Mouse (Mus musculus) heart, embryonic 11.5 days (tissue): ENCODE data around the gene Ptprm. TPM values are rescaled to one million over a fixed set of nuclear protein-coding genes. Genes with fewer than 3 reads are reported as not detected.

Source experiments
- ATAC-seq: fragments of 200-750 bp; cut with Nextera tagmentation; replicated peaks from 2 replicates; pipeline ENCODE4 v1.8.0; 2017; ENCODE audit warnings: moderate library complexity; ENCODE audit not compliant: insufficient number of reproducible peaks, low FRiP score, low TSS enrichment
- H3K27ac ChIP-seq: fragments of 300-500 bp; sonication (generic); 2 replicates; pipeline ENCODE4 v1.5.1; 2014; ENCODE audit warnings: mild to moderate bottlenecking, low read depth, low read length
- H3K27me3 ChIP-seq: fragments of 300-500 bp; sonication (generic); 2 replicates; pipeline ENCODE4 v1.6.1; 2014; ENCODE audit warnings: mild to moderate bottlenecking, low read length, mixed read lengths; ENCODE audit not compliant: control insufficient read depth, insufficient read depth
- H3K36me3 ChIP-seq: fragments of 300-500 bp; sonication (generic); 2 replicates; pipeline ENCODE4 v1.6.1; 2014; ENCODE audit warnings: mild to moderate bottlenecking, low read length, moderate library complexity, mixed read lengths; ENCODE audit not compliant: control insufficient read depth, insufficient read depth
- H3K4me1 ChIP-seq: fragments of 300-500 bp; sonication (generic); 2 replicates; pipeline ENCODE4 v1.6.1; 2014; ENCODE audit warnings: low read length; ENCODE audit not compliant: control insufficient read depth, insufficient read depth
- H3K4me2 ChIP-seq: fragments of 300-500 bp; sonication (generic); 2 replicates; pipeline ENCODE4 v1.6.1; 2014; ENCODE audit warnings: mild to moderate bottlenecking, moderate library complexity
- H3K4me3 ChIP-seq: fragments of 300-500 bp; sonication (generic); 2 replicates; pipeline ENCODE4 v1.5.1; 2014; ENCODE audit warnings: low read depth, low read length
- H3K9ac ChIP-seq: fragments of 300-500 bp; sonication (generic); 2 replicates; pipeline ENCODE4 v1.6.1; 2014; ENCODE audit warnings: mild to moderate bottlenecking, low read depth, low read length, moderate library complexity
- H3K9me3 ChIP-seq: fragments of 300-500 bp; sonication (generic); replicated peaks from 2 replicates; pipeline ENCODE4 v1.6.1; 2016; ENCODE audit warnings: low read length; ENCODE audit not compliant: control insufficient read depth
- WGBS: fragments of 180-500 bp; shearing (Covaris S2); extraction: QIAGEN DNeasy Blood & Tissue Kit; methylation state at CpG from one replicate; pipeline ENCODE4 v1.1.7; 2014; ENCODE audit not compliant: insufficient replicate concordance; 5-methylcytosine and 5-hydroxymethylcytosine counted together
- polyA plus RNA-seq: library from polyadenylated mRNA; unstranded; fragments of >200 nt; fragmentation: Nextera tagmentation; extraction: Ambion mirVana; gene quantifications from 2 replicates; pipeline ENCODE4 v1.2.1, GENCODE M21; 2014

Ptprm gene
- polyA plus RNA-seq, 1 experiment from 2014 or later, result 15.9 TPM

DNA sequence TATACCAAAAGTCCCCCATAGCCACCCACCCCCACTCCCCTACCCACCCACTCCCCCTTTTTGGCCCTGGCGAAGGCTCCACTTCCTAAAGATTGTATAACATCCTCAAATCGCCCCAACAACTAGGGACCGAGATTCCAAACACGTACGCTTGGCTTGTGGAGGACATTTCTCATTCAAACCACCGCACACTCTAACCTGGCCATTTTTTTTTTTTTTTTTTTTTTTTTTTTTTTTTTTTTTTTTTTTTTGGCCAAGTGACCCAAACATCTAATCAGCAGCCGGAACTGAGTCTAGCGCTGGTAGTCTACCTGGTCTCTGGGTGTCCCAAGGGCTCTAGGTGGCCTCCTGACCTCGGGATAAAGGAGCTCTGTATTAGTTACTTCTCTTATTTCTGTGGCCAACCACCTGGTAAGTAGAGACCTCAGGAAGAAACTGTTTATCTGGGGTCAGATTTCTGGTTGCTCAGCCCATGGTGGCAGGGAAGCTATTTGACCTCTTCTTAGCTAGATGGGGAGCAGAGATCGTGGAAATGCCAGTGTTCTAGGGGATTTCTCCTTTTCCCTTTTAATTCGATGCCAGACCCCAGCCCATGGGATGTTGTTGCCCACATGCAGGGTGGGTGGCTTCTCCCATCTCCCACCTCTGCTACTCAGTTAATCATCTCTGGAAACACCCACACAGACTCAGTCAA lies 9.3 kb upstream of the Ptprm start:
- Histone ChIP-seq H3K36me3 (no peaks in the 10 kb centered on the region), H3K27ac (no peak overlapping the region), H3K27me3 (no peaks in the 10 kb centered on the region), H3K9me3 (no peaks in the 10 kb centered on the region), H3K4me1 (no peaks in the 10 kb centered on the region), H3K4me3 (no peak overlapping the region), H3K4me2 (no peak overlapping the region), H3K9ac (no peak overlapping the region)
- ATAC-seq, result no peak
- WGBS, result 78% methylated on average over 11 of the region's 11 CpGs

DNA sequence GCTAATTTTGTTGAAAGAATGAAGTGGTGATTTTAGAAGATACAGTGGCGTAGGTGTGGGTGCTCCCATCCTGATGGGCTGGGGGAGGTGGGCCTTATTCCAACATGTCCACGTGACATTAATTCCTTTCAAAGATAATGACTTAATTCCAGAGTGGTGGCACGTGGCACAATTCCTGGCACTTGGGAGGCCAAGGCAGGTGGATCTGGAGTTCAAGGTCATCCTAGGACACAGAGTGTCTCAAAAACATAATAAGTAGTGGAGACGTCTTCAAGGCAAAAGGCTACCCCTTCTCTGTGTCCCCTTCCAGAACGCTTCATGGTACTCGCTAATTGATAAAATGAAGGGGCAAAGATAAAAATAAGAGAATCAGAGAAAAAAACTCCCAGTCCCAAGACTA lies 7.9 kb upstream of the Ptprm start:
- Histone ChIP-seq H3K4me2 (no peak overlapping the region), H3K36me3 (no peaks in the 10 kb centered on the region), H3K4me1 (no peaks in the 10 kb centered on the region), H3K4me3 (no peak overlapping the region), H3K27ac (no peak overlapping the region), H3K9ac (no peak overlapping the region), H3K9me3 (no peaks in the 10 kb centered on the region), H3K27me3 (no peaks in the 10 kb centered on the region)
- no peak for ATAC-seq
- 77% methylated on average over 6 of the region's 6 CpGs for whole genome bisulfite sequencing

DNA sequence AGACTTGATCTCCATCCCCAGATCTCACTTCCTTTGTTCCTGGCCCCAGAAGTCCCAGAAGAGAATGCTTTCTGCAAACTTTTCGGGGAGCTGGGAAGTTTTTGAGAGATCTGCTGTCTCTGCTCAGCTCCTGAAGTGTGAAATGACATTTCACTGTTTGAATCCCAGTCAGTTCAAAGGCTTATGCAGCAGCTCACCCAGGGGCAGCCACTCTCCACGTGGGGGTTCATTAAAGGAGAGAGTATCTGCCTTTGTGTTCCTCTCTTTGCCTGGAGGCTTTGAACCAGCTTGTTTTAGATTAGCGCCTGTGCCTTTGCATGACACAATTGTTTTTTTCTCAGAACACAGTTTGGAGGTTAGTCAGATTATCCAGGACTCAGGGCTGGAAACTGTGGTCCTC lies 6.3 kb upstream of the Ptprm start:
- Histone ChIP-seq H3K9ac (no peak overlapping the region), H3K27ac (no peak overlapping the region), H3K36me3 (no peaks in the 10 kb centered on the region), H3K4me1 (no peaks in the 10 kb centered on the region), H3K4me2 (no peak overlapping the region), H3K9me3 (no peaks in the 10 kb centered on the region), H3K27me3 (no peaks in the 10 kb centered on the region), H3K4me3 (no peak overlapping the region)
- 8% methylated on average over 3 of the region's 3 CpGs for WGBS
- ATAC-seq, result no peak

DNA sequence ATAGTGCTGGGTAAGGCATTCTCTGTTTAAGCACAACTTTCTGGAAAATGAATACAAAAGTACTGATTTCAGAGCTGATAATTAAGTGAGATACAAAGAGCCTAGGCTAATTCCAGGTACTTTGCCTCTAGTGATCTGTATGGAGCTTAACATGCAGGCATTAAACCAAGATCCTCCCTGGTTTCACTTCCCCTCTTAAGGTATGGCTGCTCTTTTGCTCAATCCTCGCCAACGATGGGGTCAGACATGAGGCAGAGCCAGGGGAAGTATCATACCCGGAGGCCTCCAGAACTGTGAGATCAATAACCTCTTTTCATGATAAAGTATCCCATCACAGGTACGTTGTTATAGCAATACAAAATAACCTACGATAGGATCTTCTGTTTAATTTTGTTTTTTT lies 5.3 kb upstream of the Ptprm start:
- Histone ChIP-seq H3K4me3 (no peak overlapping the region), H3K4me2 (no peak overlapping the region), H3K27me3 (no peaks in the 10 kb centered on the region), H3K4me1 (0 out of 2 replicates have a peak, but pooled peaks cover 2% of the 10 kb centered on the region), H3K36me3 (no peaks in the 10 kb centered on the region), H3K27ac (no peak overlapping the region), H3K9me3 (no peaks in the 10 kb centered on the region), H3K9ac (no peak overlapping the region)
- 80% methylated on average over 5 of the region's 5 CpGs for WGBS
- no peak for ATAC-seq

DNA sequence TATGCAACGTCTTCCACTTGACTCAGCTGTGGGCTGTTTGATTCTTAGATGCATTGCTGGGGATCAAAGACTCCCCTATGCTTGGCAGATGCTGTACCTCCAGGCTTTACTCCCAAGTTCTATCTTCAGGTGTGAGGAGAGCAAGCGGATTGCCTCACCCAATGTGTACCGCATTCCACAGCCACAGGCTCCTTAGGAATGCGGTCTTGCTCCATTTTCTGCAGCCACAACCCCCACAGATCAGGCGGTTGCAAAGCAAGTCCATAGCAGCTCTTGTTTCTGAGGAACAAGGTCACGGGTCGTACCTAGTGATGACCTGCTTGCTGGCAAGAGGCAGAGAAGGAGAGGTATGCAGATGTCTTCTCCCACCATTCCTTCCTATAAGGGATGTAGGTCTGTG lies 4.3 kb upstream of the Ptprm start:
- H3K9me3 ChIP-seq, result no peaks in the 10 kb centered on the region
- WGBS, result 78% methylated on average over 7 of the region's 7 CpGs
- 0 out of 2 replicates have a peak, but pooled peaks cover 2% of the 10 kb centered on the region for H3K4me1 ChIP-seq
- H3K4me3 ChIP-seq, result no peak overlapping the region
- no peak overlapping the region for H3K9ac ChIP-seq
- H3K27ac ChIP-seq, result no peak overlapping the region
- no peaks in the 10 kb centered on the region for H3K27me3 ChIP-seq
- no peak overlapping the region for H3K4me2 ChIP-seq
- no peaks in the 10 kb centered on the region for H3K36me3 ChIP-seq
- no peak for ATAC-seq

DNA sequence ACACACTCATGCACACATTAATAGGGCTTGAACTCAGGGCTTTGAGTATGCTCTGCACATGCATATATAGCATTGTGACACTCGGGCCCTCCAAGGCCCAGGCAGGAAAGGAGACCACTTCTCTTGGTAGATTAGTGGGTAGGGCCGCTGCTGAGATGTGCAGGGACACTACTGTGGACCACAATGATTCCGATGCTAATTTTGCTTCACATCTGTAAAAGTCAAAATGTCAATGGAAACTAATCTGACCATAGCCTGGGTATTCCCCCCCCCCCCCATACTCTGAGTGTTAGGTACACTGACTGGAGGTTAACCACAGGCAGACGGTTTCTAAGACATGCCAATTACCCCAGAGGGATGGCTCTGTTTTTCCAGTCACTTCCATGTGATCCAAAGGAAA lies 2.9 kb upstream of the Ptprm start:
- 0 out of 2 replicates have a peak, but pooled peaks cover 2% of the 10 kb centered on the region for H3K4me1 ChIP-seq
- WGBS, result 83% methylated on average over 4 of the region's 4 CpGs
- H3K9me3 ChIP-seq, result no peaks in the 10 kb centered on the region
- no peak for ATAC-seq
- no peaks in the 10 kb centered on the region for H3K36me3 ChIP-seq
- H3K27ac ChIP-seq, result no peak overlapping the region
- no peak overlapping the region for H3K4me2 ChIP-seq
- 0 out of 2 replicates have a peak, but pooled peaks cover 3% of the 10 kb centered on the region for H3K27me3 ChIP-seq
- no peak overlapping the region for H3K9ac ChIP-seq
- no peak overlapping the region for H3K4me3 ChIP-seq

DNA sequence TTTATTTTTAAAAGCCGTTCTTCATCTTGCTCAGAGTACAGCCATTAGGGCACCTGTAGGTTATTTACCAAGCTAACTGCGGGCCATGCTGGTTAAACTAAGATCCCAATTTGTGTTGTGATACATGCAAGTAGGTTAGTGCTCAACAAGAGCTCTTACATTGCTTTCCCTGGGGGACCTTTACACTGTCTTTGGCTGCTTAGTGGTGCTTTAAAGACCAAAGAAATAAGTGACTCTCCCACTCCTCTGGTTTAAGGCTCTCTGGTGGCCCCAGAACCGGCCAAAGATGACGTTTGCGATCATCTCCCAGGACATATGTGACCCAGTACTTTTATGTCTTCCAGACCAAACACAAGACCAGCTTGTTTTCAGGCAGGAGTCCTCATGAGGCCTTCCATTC lies 994 bp upstream of the Ptprm start:
- H3K9ac ChIP-seq, result no peak overlapping the region
- no peaks in the 10 kb centered on the region for H3K36me3 ChIP-seq
- no peaks in the 10 kb centered on the region for H3K9me3 ChIP-seq
- ATAC-seq, result no peak
- H3K4me3 ChIP-seq, result peak overlapping the region; percentile 70; the same call in 1 of the 2 replicates
- H3K27me3 ChIP-seq, result 0 out of 2 replicates have a peak, but pooled peaks cover 3% of the 10 kb centered on the region
- no peak overlapping the region for H3K27ac ChIP-seq
- 0 out of 2 replicates have a peak, but pooled peaks cover 2% of the 10 kb centered on the region for H3K4me1 ChIP-seq
- peak overlapping the region; percentile 88 for H3K4me2 ChIP-seq
- WGBS, result 38% methylated on average over 5 of the region's 5 CpGs

DNA sequence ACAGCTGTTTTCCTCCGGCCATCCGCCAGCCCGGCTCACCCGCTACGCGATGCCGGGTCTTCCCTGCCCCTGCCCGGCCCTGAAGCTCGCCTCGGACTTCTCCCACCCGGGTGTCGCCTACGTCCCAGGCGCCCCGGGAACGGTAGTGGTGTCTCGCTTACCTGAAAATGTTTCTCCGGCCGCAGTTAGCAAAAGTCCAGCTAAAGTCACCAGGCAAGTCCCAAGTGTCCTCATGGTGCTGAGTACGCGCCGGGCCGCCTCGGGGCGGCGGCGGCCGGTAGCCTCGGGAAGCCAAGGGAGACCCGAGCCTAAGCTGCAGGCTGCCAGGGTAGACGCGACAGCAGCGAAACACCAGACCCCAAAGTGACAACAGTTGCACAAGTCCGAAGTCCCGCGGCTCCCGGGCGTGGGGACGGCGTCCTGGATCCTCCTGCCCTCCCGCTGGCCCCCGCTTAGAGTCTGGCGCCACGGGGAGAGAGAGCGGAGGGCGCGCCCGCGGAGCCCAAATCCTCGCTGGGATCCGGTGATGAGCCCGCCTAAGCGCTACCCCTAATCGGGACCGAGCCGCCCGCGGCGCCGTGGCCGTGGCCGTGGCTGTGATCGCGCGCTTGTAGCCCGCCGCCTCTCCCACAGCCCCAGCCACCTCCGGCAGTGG lies 334 bp downstream of the Ptprm start:
- Histone ChIP-seq H3K4me2 (peak overlapping the region; percentile 88), H3K9ac (peak overlapping the region; percentile 85), H3K4me3 (peak overlapping the region; percentile 70), H3K27me3 (0 out of 2 replicates have a peak, but pooled peaks cover 3% of the 10 kb centered on the region), H3K4me1 (0 out of 2 replicates have a peak, but pooled peaks cover 2% of the 10 kb centered on the region), H3K9me3 (no peaks in the 10 kb centered on the region), H3K27ac (peak overlapping the region; percentile 63), H3K36me3 (no peaks in the 10 kb centered on the region)
- under 1% methylated on average over 65 of the region's 68 CpGs for WGBS
- ATAC-seq, result peak; percentile 53
